Mouse (Mus musculus) ES-Bruce4 (cell line): ENCODE results near the gene Enah.

Experiments
- CTCF ChIP-seq: IDR thresholded peaks from one replicate; pipeline ENCODE4 v1.8.1; 2011; ENCODE audit warnings: low read depth, low read length
- EP300 ChIP-seq: IDR thresholded peaks from 2 replicates; pipeline ENCODE4 v1.6.1; 2011; ENCODE audit warnings: low read depth, low read length; ENCODE audit not compliant: insufficient read depth
- POLR2A ChIP-seq: IDR thresholded peaks from one replicate; pipeline ENCODE4 v1.8.1; 2011; ENCODE audit warnings: low read length; ENCODE audit not compliant: insufficient read depth

DNA sequence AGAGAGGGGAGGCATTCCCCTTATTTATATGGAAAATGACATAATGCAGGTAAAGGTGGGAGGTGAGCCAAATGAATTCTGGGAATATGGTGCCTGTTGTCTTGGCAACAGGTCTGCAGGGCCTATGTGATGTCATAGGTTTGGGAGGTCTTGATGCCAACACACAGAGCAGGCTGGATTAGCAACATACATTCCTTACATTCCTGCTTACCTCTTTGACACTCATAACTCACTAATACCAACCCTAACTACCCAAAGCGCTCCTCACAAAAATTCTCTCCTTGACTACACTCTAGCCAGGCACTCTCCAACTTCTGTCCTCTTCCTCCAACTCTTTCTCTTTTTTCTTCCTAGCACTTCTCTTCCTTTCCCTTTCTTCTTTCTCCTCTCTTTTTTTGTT, 171.6 kb downstream of the Enah start:
- TF ChIP-seq CTCF (no peak), EP300 (no peak), POLR2A (no peak)
